Mouse (Mus musculus) intestine, postnatal 0 days (tissue): ENCODE results near the gene Mrps18a. TPM values are rescaled to one million over a fixed set of nuclear protein-coding genes. Genes with fewer than 3 reads are reported as not detected.

Experiments used
- ATAC-seq: fragments of 200-750 bp; cut with Nextera tagmentation; 2 replicates; pipeline ENCODE4 v1.8.0; 2017; ENCODE audit warnings: mild to moderate bottlenecking, moderate TSS enrichment, moderate library complexity
- H3K27ac ChIP-seq: fragments of 300-500 bp; sonication (generic); 2 replicates; pipeline ENCODE4 v1.5.1; 2014; ENCODE audit warnings: mild to moderate bottlenecking, low read depth, low read length, moderate library complexity
- H3K27me3 ChIP-seq: fragments of 300-500 bp; sonication (generic); replicated peaks from 2 replicates; pipeline ENCODE4 v1.6.1; 2014; ENCODE audit warnings: low read length, mixed read lengths; ENCODE audit not compliant: control insufficient read depth, insufficient read depth
- H3K36me3 ChIP-seq: fragments of 300-500 bp; sonication (generic); 2 replicates; pipeline ENCODE4 v1.6.1; 2014; ENCODE audit warnings: mild to moderate bottlenecking, moderate library complexity; ENCODE audit not compliant: control insufficient read depth, insufficient read depth
- H3K4me1 ChIP-seq: fragments of 300-500 bp; sonication (generic); replicated peaks from 2 replicates; pipeline ENCODE4 v1.6.1; 2014; ENCODE audit warnings: antibody characterized with exemption, low read length, mixed read lengths; ENCODE audit not compliant: control insufficient read depth, insufficient read depth
- H3K4me2 ChIP-seq: fragments of 300-500 bp; sonication (generic); replicated peaks from 2 replicates; pipeline ENCODE4 v1.6.1; 2014; ENCODE audit warnings: low read depth, mild to moderate bottlenecking, moderate library complexity
- H3K4me3 ChIP-seq: fragments of 300-500 bp; sonication (generic); 2 replicates; pipeline ENCODE4 v1.5.1; 2014; ENCODE audit warnings: low read depth, low read length
- H3K9ac ChIP-seq: fragments of 300-500 bp; sonication (generic); 2 replicates; pipeline ENCODE4 v1.6.1; 2014; ENCODE audit warnings: mild to moderate bottlenecking, low read depth, low read length
- H3K9me3 ChIP-seq: fragments of 300-500 bp; sonication (generic); 2 replicates; pipeline ENCODE4 v1.6.1; 2016; ENCODE audit warnings: mixed run types; ENCODE audit not compliant: control insufficient read depth
- CTCF ChIP-seq: sonication (generic); IDR thresholded peaks from 2 replicates; pipeline ENCODE4 v1.5.1; 2016; ENCODE audit warnings: low read depth, mild to moderate bottlenecking, control low read depth, antibody characterized with exemption, moderate library complexity
- WGBS: fragments of 180-500 bp; shearing (Covaris S2); extraction: QIAGEN DNeasy Blood & Tissue Kit; methylation state at CpG from one replicate; pipeline ENCODE4 v1.1.7; 2014; 5-methylcytosine and 5-hydroxymethylcytosine counted together
- polyA plus RNA-seq: library from polyadenylated mRNA; unstranded; fragments of >200 nt; fragmentation: Nextera tagmentation; extraction: Ambion mirVana; gene quantifications from 2 replicates; pipeline ENCODE4 v1.2.1, GENCODE M21; 2015

Gene Mrps18a
- polyA plus RNA-seq, 1 experiment from 2014 or later, result 121 TPM

DNA sequence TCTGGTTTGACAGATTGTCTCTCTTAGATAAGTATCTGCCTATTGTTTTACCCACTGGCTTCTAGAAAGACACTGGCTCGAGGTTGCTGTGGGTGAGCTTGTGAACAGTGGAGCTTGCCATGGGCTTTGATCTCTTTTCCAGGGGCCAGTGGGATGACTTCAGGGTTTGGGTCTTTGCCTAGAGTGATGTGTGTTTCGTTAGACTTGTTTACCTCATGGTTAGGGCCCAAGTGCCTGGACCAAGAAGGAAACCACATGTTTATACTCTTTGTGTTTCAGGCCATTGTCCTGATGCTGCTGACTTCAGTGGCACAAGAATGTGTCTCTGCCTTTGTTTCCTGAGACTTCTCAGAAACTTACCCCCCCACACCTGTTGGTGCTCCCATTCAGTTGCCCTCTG, 4.7 kb downstream of the Mrps18a start:
- no peak for ATAC-seq
- no peak for TF ChIP-seq CTCF
- Histone ChIP-seq H3K27me3 (no peaks in the 10 kb centered on the region), H3K36me3 (peaks cover 24% of the 10 kb centered on the region), H3K27ac (no peak overlapping the region), H3K9ac (no peak overlapping the region), H3K4me2 (no peak overlapping the region), H3K4me3 (no peak overlapping the region), H3K9me3 (no peaks in the 10 kb centered on the region), H3K4me1 (peaks cover 4% of the 10 kb centered on the region; the same call in 1 of the 2 replicates)
- WGBS, result 26% methylated on average over 2 of the region's 2 CpGs

- Histone ChIP-seq H3K27ac (no peak overlapping the region), H3K9ac (no peak overlapping the region), H3K9me3 (no peaks in the 10 kb centered on the region), H3K36me3 (peaks cover 25% of the 10 kb centered on the region), H3K4me1 (peaks cover 4% of the 10 kb centered on the region; the same call in 1 of the 2 replicates), H3K27me3 (no peaks in the 10 kb centered on the region), H3K4me2 (no peak overlapping the region), H3K4me3 (no peak overlapping the region)
- ATAC-seq, result no peak
- TF ChIP-seq CTCF, result no peak
- 73% methylated on average over 11 of the region's 11 CpGs for WGBS
Observed at GRCm38 (mm10) chr17:46116138-46116537, 5.4 kb downstream of the Mrps18a start.

GRCm38 (mm10) chr17:46116881-46117280, 6.1 kb downstream of the Mrps18a start:
- Histone ChIP-seq H3K4me2 (no peak overlapping the region), H3K4me3 (no peak overlapping the region), H3K4me1 (no peaks in the 10 kb centered on the region), H3K9ac (no peak overlapping the region), H3K27me3 (no peaks in the 10 kb centered on the region), H3K9me3 (no peaks in the 10 kb centered on the region), H3K27ac (no peak overlapping the region), H3K36me3 (peaks cover 25% of the 10 kb centered on the region)
- no peak for ATAC-seq
- 86% methylated on average over 3 of the region's 3 CpGs for WGBS
- TF ChIP-seq CTCF, result no peak

- H3K4me3 ChIP-seq, result no peak overlapping the region
- H3K4me1 ChIP-seq, result no peaks in the 10 kb centered on the region
- H3K9me3 ChIP-seq, result no peaks in the 10 kb centered on the region
- H3K9ac ChIP-seq, result no peak overlapping the region
- 69% methylated on average over 13 of the region's 13 CpGs for WGBS
- H3K36me3 ChIP-seq, result peaks cover 31% of the 10 kb centered on the region
- H3K4me2 ChIP-seq, result no peak overlapping the region
- H3K27me3 ChIP-seq, result no peaks in the 10 kb centered on the region
- TF ChIP-seq CTCF, result no peak
- no peak for ATAC-seq
- H3K27ac ChIP-seq, result no peak overlapping the region
Observed at GRCm38 (mm10) chr17:46117623-46118422, 7.0 kb downstream of the Mrps18a start.

GRCm38 (mm10) chr17:46118423-46118850, 7.7 kb downstream of the Mrps18a start:
- Histone ChIP-seq H3K9ac (no peak overlapping the region), H3K27ac (no peak overlapping the region), H3K4me1 (no peaks in the 10 kb centered on the region), H3K27me3 (no peaks in the 10 kb centered on the region), H3K4me3 (no peak overlapping the region), H3K36me3 (peaks cover 37% of the 10 kb centered on the region), H3K4me2 (no peak overlapping the region), H3K9me3 (no peaks in the 10 kb centered on the region)
- no peak for ATAC-seq
- WGBS, result 78% methylated on average over 4 of the region's 4 CpGs
- no peak for TF ChIP-seq CTCF

DNA sequence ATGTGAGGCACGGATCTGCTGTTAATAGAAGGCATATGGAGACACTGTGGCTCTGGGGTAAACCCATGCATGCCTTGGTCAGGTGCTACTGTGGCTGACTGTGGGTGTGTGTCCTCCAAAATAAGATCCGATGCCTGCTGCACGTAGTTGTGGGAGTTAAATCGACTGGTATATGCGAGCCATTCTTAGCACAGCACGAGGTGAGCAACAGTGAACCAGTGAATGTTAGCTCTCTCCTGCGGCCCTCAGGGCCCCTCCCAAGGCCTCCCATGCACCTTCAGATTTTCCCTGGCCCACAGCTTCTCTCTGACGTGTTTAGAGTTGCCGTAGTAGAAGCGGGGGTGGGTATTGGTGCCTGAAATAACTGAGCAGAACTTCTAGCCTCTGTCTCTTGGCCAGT, 8.9 kb downstream of the Mrps18a start:
- no peak overlapping the region for H3K9ac ChIP-seq
- ATAC-seq, result no peak
- H3K4me1 ChIP-seq, result no peaks in the 10 kb centered on the region
- no peak overlapping the region for H3K4me2 ChIP-seq
- WGBS, result 90% methylated on average over 10 of the region's 10 CpGs
- no peaks in the 10 kb centered on the region for H3K9me3 ChIP-seq
- no peak overlapping the region for H3K4me3 ChIP-seq
- H3K27me3 ChIP-seq, result no peaks in the 10 kb centered on the region
- peaks cover 48% of the 10 kb centered on the region for H3K36me3 ChIP-seq
- no peak for TF ChIP-seq CTCF
- H3K27ac ChIP-seq, result no peak overlapping the region
